Mouse (Mus musculus): ENCODE measurements around the gene Spire2. TPM values are rescaled to one million over a fixed set of nuclear protein-coding genes. Genes with fewer than 3 reads are reported as not detected.
A peak's percentile ranks its signal among the peaks of the same experiment; 100 is the strongest.
"Not testable (repeated sequence)": the region's sequence is repeated elsewhere in the genome, so short reads cannot be mapped to it uniquely, and the experiment has no call there.

Gene Spire2
- polyA plus RNA-seq (2017; shearing (Covaris generic)) = not detected

DNA sequence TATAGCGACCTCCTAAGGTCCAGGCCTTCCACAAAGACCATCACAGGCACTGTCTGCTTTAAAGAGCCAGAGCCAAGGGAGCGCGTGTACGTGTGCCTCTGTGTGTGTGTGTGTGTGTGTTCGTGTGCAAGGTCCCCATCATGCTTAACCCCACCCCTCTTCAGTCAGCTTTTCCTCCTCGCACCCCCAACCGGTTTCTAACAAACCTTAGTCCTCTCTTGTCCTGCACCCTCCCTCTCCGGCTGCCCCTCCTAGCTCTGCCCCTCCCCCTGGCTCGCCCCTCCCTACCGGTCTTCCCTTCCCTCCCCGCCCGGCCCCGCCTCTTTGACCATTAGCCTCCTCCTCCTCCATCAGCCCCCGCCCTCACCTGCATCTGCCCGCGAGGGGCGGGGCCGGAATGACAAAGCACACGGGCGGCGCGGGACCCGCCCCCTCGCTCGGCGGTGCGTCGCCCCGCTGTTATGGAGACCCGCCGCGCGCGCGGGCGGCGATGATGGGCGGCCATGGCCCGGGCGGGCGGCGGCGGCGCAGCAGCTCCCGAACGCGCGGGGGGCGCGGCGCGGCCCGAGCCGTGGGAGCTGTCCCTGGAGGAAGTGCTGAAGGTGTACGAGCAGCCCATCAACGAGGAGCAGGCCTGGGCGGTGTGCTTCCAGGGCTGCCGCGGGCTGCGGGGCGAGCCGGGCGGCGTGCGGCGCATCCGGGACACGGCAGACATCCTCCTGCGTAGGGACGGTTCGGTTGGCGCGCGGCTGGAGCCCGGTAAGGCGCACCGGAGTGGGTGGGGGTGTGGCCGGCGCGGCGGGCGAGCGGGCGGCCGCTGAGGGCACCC, at the start of gene Spire2:
TSS of gene Spire2 (plus strand) at position 452 of the 829 bp plus-strand sequence.
- peak; percentile 85 for ATAC-seq

DNA sequence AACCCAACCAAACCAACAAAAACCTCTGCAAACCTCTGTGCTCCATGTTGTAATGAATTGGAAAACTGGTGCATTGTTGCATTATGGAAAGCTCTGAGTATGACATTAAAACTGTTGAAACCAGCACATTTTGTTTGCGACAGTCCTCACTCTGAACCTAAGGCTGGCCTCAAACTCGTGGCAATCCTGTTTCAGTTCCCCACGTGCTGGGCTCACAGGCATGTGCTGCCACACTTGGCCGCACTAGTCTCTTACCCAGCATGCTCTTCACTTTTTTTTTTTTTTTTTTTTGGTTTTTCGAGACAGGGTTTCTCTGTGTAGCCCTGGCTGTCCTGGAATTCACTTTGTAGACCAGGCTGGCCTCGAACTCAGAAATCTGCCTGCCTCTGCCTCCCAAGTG, 49.5 kb upstream of the Spire2 start:
- not testable (repeated sequence) for ATAC-seq

DNA sequence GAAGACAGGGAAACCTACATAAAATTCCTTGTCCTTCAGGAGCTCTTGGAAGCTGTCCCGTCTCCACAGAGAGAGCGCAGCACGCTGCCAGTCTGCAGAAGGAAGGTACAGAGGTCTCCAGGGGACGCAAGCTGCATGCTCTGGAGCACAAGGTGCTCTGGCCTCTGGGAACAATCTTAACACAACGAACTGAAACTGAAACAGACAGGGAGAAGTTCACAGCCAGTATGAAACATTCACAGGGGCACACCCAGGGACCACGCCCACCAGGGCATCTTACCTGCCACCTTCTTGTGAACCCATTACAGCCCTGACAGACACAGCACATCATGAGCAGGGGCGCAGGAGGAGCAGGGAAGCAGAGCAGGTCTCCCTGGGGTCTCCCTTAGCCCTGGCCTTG, 48.5 kb upstream of the Spire2 start:
- ATAC-seq = no peak

DNA sequence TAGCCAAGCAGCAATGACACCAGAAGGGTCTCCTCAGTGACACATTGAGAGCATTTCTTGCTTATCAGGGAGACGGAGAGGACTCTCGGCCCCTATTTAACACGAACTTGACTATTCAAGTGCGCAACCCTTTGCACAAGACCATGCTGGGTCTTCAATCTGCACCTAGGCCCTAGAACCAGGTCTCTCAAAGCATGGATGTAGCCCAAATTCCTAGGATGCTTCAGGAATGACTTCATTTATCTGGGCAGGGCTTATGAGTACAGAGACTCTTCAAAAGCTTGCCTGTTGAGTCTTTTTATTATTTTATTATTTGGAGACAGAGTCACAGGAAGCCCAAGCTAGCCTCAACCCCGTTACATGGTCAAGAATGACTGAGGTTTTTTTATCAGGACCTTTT, 48.0 kb upstream of the Spire2 start:
- ATAC-seq = no peak

DNA sequence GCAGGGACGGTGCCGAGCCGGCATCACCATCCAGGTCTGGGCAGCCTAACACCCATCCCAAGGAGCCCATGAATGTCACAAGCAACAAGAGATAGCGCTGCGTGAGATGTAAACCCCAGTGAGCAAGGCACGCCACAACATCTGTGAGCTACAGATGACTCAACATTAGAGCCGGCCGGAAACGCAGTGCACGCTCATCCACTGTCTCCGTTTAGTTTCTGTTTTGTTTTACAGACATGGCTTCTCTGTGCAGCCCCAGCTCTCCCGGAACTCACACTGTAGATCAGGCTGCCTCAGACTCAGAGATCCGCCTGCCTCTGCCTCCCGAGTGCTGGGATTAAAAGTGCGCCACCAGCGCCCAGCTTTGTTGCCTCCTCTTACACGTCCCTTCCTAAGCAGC, 45.2 kb upstream of the Spire2 start:
- ATAC-seq = no peak

DNA sequence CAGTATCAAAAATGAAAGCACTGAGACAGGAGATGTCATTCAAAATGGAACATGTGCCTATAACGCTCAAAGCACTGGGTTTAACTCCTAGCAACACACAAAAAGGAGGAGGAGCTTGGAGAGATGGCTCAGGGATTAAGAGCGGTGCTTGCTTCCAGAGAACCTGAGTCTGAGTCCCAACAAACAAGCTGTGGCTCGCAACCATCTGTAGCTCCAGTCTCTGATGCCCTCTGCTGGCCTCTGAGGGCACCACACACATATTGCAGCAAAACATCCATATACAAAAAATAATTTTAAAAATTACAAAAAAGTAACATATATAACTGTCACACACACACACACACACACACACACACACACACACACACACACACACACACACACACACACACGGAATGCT, 42.3 kb upstream of the Spire2 start:
- no peak for ATAC-seq

DNA sequence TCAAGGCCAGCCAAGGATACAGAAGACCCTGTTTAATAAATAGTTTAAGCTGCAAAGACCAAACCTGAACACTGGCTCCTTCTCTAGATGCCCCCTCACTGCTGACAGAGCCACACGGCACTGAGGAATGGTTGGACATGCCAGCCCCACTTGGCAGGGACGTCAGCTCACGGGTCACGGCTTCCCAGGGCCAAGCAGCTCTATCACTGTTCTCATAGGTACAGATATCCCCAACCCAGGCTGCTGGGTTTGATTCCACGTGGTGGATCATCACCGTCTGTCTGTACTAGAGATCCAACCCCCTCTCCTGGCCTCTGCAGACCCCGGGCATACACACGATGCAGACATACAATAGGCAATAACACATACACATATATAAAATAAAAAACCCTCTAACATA, 41.8 kb upstream of the Spire2 start:
- no peak for ATAC-seq

DNA sequence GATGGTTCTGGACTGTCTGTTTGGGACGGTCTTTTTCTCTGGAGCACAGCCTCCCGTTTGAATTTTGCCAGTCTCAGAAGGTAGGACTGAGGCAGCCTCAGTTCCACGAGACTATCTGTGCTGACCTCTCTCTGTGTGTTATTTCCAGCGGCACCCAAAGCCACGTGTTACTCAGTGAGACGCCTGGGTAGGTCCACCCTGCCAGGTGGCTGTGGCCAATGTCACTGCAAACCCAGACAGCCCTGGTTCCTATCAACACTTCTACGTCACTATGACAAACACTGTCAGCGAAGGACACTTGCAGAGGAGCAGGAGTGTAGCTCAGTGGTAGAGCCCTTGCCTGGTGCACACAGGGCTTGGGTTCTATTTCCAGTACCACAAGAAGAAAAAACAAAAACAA, 40.8 kb upstream of the Spire2 start:
- ATAC-seq = no peak

DNA sequence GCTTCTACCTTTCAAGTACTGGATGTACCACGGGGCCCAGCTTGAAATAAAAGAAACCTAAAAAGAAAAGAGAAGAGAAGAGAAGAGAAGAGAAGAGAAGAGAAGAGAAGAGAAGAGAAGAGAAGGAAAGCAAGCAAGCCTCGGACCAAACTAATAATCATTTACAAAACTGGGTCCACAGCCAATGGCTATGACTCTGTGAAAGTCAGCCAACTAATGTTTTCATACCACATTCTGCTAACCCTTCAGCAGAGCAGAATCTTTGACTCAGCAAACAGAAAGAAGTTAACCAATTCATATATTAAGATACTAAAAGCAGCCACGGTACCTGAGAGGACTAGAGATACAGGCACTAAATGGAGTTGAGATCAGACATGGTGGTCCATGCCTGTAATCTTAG, 40.2 kb upstream of the Spire2 start:
- ATAC-seq = no peak

DNA sequence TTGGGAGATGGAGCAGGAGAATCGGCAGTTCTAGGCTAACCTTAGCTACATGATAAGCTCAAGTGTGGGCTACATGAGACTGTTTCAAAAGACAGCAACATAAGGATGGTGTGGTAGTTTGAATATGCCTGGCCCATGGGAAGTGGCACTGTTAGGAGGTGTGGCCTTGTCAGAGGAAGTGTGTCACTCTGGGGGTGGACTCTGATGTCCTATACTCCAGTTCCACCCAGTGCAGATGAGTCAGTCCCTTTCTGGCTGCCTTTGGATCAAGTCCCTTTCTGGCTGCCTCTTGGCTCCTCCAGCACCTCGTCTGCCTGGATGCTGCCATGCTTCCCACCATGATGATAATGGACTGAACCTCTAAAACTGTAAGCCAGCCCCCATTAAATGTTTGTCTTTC, 39.7 kb upstream of the Spire2 start:
- no peak for ATAC-seq

DNA sequence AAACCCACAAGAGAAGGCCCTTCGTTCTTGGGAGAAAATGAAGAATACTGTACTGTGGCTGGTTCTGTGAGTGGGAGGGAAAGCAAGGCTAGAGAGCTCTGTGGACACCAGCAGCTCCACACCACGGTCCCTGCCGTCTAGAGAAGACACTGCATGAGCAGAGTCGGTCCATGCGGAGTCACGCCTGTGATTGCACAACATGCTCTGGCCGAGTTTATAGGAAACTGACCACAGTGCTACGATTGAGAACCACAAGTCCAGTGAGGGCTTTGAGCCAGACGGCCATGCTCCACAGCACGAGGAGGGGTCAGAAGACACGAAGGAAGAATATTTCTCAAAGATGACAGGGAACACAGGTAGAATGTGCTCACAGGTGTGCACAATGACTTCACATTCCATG, 34.2 kb upstream of the Spire2 start:
- no peak for ATAC-seq

DNA sequence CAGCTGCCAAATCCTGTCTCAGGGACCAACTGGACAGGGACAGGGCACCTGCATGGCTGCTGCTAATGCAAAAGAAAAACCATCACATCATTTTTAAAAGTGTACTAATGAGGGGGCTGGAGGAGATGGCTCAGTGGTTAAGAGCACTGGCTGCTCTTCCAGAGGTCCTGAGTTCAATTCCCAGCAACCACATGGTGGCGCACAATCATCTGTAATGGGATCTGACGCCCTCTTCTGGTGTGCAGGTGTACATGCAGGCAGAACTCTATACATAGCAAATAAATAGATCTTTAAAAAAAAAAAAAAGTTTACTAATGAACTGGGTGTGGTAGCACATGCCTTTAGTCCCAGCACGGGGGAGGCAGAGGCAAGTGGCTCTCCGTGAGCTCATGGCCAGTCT, 23.8 kb upstream of the Spire2 start:
- no peak for ATAC-seq

DNA sequence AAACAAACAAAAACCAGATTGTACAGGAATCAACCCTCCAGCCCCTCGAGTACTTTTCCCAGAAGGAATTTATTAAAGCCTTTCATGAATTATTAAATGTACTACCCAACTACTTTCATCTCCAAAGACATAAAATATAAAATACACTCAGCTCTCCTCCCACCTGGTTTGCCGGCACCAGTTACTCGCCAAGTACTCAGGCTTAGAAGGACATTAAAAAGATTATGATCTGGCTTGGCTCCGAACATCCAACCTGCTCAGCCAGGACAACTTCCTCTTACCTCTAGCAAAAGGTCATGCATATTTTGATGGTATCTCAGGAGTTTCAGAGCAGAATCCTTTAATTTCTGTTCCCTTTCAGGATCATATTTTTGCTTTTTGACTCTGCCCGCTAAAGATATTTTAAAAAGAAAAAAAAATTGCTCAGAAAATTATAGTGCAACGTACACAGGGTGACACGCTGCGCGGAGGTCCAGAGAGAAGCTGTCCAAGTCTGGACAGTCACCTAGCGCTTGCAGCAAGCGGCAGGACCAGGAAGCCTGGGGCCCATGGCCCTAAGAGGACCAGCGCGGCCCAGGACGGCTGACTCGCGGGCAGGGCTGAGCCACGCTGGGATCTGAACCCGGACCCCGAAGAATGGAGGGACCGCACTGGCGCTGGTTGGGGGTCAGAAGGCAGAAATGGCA, 14.6 kb upstream of the Spire2 start:
- no peak for ATAC-seq

DNA sequence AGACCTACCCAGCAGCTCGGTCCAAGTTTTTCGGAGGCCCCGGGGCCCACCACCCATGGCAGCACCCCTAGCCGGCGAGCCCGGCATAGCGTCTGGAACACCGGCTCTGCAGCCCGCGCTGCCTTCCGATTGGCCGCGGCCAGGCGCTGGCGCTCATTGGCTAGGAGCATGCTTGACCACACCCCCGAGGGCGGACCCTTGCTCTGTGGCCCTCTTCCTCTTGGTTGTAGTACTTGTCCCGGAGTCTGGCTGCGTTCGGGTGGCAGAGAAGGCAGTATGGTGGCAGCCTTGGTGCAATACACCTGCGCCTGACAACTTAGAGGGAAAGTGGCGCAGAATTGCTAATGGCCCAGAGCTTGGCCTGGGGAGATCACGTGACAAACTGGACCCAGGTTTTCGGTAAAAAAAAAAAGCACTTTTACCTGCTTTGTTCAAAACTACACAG, 14.0 kb upstream of the Spire2 start, which contains the start of gene Fanca:
TSS of gene Fanca (minus strand) at position 110 of the 445 bp plus-strand sequence.
- peak; percentile 99 for ATAC-seq

DNA sequence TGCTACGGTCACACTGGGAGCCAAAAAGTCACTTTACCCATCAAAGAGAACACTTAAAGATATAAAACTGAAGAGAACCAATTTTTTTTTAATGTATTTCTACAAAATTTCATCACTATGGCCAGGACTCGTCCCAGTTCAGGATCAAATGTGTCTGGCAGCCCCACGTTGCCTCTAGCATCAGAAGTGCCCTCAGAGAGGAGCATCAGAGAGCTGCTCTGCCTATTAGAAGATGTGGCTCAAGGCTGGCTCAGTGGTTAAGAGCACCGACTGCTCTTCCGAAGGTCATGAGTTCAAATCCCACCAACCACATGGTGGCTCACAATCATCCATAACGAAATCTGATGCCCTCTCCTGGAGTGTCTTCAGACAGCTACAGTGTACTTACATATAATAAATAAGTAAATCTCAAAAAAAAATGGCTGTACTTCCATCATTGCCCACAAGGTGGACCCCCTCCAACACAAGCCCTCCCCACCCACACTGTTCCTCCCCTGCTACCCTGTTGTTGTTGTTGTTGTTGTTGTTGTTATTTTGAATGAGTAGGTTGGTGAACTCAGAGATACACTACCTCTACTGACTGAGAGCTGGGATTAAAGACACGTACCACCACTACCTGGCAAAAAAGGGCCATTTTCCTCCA, 12.9 kb upstream of the Spire2 start:
- peak; percentile 33 for ATAC-seq

DNA sequence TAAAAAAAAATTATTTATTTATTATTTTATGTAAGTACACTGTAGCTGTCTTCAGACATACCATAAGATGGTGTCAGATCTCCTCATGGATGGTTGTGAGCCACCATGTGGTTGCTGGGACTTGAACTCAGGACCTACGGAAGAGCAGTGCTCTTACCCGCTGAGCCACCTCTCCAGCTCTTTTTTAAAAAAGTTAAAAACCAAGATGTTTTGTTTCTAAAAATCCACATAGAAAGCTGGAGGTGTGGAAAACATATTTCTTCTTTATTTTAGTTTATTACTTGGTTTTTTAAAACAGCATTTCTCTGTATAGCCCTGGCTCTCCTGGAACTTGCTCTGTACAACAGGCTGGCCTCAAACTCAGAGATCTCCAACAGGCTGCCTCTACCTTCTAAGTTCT, 4.0 kb upstream of the Spire2 start:
- no peak for ATAC-seq

DNA sequence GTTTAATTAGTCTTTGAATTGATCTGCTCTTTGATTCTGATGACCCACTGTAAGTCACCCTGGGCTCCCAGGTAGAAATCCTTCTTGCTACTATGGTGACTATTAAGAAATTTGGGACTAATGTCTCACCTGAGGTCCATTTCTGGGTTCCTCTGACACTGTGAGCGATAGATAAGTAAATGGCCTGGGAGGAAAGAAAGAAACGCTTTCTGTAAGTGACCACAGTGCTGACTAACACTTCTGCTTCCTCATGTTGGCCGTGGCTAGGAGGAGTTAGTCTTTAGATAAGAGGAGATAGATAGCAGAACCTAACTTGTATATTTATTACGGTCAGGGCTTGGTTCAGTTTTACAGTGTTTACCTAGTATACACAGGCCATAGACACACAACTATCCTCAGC, 3.2 kb upstream of the Spire2 start:
- ATAC-seq = no peak

DNA sequence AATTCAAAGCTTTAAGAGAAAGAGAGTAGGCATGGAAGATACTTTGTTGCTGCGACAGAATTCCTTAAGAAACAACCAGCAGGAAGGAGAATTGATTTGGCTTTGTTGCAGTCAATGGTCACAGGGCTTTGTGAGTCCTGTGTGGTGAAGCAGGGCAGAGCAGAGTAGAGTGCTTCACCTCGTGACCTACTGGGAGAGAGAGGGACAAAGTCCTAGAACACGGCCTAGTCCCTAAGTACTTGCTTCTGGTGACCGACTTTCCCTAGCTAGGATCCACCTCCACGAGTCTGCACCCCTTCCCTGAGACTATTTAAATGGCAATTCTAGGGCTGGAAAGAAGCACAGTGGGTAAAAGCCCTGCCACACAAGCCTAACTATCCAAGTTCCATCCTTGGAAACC, 2.6 kb upstream of the Spire2 start:
- no peak for ATAC-seq

DNA sequence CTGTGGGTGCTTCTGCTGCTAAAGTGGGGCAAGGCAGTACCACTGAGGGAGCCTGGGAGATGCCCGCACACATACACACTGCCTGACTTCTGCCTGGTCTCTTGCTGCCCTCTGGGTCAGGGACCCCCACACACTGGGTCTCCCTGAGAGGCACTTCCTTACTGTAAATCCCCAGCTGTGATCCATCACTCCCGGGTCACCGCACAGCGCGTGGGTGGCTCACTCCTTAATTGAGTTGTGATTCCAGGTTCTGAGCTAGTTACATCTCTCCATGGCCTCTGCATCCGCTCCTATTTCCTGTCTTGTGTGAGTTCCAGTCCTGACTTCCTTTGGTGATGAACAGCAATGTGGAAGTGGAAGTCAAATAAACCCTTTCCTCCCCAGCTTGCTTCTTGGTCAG, 1.8 kb upstream of the Spire2 start:
- ATAC-seq = no peak

DNA sequence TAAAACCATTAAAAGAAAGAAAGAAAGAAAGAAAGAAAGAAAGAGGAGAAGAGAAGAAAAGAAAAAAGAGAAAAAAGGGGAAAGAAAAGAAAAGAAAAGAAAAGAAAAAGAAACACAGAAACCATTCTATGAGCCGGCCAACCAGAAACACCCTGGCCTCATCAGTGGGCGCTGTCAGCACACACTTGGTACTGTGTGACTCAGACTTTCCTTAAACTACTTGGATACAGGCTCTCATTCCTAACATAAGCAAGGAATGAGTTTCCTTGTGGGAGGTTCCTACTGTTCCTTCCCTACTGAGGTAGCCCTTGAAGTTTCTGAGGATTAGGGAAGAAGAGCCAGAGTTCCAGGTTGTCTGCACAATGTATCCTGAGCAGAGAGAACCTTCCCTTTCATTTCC, 1.2 kb upstream of the Spire2 start:
- ATAC-seq = no peak

DNA sequence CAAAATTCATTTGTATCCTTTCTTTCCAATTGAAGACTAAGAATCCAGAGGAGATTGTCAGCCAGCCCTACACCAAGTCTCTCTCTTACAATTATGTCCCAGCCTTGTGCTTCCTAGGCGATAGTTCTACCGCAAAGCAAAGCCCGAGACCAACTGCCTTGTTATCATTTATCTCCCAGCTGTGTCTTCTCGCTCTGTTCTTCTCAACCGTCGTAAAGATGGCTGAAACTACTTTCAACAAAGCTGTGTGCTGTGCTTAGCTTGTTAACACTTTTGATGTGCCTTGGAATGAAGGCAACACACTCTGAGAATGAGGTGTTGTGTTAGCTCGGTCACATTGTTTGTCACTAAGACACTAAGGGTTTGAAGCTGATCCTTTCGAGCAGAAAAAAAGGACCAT, 703 bp upstream of the Spire2 start:
- ATAC-seq = no peak

DNA sequence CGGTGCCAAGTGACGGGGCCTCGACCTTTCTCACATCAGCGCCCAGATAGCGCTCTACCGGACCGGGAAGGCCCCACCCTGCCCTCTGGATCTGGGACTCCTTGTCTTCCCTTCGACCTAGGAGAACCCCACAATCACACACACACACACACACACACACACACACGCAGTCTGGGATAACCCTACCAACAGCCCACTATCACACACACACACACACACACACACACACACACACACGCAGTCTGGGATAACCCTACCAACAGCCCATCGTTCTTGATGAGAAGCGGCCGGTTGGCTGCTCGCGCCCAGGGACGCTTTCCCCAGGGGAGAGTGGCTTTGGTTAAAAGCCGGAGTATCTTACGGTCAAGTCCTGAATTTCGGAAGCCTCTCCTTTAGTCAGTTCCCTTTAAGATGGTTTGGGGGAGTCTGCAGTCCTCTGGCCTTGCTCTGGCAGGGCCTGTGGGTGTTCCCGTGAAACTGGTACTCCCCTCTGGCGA, 626 bp downstream of the Spire2 start:
- no peak for ATAC-seq

DNA sequence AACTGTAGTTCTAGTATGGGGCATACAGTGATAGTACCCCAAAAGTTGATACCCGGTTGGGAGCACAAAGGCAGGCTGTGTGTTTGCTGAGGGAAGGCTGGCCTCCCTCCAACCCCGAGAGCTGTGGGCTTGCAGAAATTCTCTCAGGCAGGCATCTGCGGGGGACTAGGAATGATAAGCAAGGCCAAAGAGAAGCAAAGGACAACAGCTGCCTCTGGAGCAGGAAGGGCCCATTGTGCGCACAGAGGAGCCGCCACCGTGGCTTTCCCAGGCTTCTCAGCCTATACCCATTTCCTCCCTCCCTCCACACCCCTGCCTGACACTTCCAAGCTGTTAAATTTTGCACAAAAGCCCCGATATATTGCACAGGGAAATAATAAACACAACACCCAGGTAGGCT, 1.4 kb downstream of the Spire2 start:
- no peak for ATAC-seq

DNA sequence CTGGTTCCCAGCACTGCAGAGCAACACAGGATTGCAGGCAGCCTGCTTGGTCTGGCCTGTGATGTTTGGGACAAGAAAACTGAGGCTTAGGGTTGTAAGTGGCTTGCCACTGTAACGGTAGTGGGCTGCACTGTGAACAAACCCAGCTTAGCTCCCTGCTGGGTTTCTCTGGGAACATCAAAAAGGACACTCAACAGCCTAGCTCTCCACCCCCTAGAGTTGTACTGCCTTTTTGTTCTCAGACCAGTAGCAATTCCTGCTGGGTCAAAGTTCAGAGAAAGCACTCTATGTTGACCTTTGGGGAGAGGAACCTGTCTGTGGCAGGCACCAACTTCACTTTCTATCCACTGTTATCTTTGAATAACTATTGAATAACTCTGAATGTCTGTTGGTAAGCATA, 2.0 kb downstream of the Spire2 start:
- no peak for ATAC-seq
